Mouse (Mus musculus): ENCODE data around the gene Prdx1. TPM values are rescaled to one million over a fixed set of nuclear protein-coding genes. Genes with fewer than 3 reads are reported as not detected.
A peak's percentile ranks its signal among the peaks of the same experiment; 100 is the strongest.

Prdx1 gene
- total and polyA plus RNA-seq, 2 experiments, result 376 to 925 TPM

- peaks cover 36% of the 10 kb centered on the region for H3K79me2 ChIP-seq (ENCODE audit: control insufficient read depth, insufficient read depth, low read length)
- H3K36me3 ChIP-seq (ENCODE audit: control insufficient read depth, insufficient read depth, low read length), result peaks cover 13% of the 10 kb centered on the region
- TF ChIP-seq CTCF (IDR thresholded peaks at IDR 0.05; ENCODE audit: low read depth, low read length), result no peak
- TF ChIP-seq POLR2A (IDR thresholded peaks at IDR 0.05; ENCODE audit: extremely low read depth, insufficient read depth, low read length), result no peak
- WGBS, result 3% methylated on average over 5 of the region's 5 CpGs
- DNase-seq (ENCODE audit: extremely low read depth, low read depth, low spot score), result peak; percentile 72
- peak overlapping the region; percentile 79 for H3K4me3 ChIP-seq (ENCODE audit: insufficient read depth, low read depth, low read length)
- peak overlapping the region; percentile 89 for H3K9ac ChIP-seq (ENCODE audit: low read depth, low read length)
- peaks cover 30% of the 10 kb centered on the region for H3K4me1 ChIP-seq (ENCODE audit: control insufficient read depth, insufficient read depth, low read length)
- no peaks in the 10 kb centered on the region for H3K27me3 ChIP-seq (ENCODE audit: control insufficient read depth, insufficient read depth, low read length)
- peak overlapping the region; percentile 96 for H3K27ac ChIP-seq (replicated peaks; ENCODE audit: insufficient read depth, low read depth, low read length)
Observed at GRCm38 (mm10) chr4:116650365-116650764, 35.0 kb upstream of the Prdx1 start.

- peaks cover 29% of the 10 kb centered on the region for H3K4me1 ChIP-seq (ENCODE audit: control insufficient read depth, insufficient read depth, low read length)
- peak within 1 kb of the TSS; percentile 96 for H3K27ac ChIP-seq (replicated peaks; ENCODE audit: insufficient read depth, low read depth, low read length)
- under 1% methylated on average over 39 of the region's 39 CpGs for WGBS
- no peak for TF ChIP-seq CTCF (IDR thresholded peaks at IDR 0.05; ENCODE audit: low read depth, low read length)
- TF ChIP-seq POLR2A (IDR thresholded peaks at IDR 0.05; ENCODE audit: extremely low read depth, insufficient read depth, low read length), result peak; percentile 78
- peak within 1 kb of the TSS; percentile 89 for H3K9ac ChIP-seq (ENCODE audit: low read depth, low read length)
- peak within 1 kb of the TSS; percentile 79 for H3K4me3 ChIP-seq (ENCODE audit: insufficient read depth, low read depth, low read length)
- peaks cover 13% of the 10 kb centered on the region for H3K36me3 ChIP-seq (ENCODE audit: control insufficient read depth, insufficient read depth, low read length)
- DNase-seq (ENCODE audit: extremely low read depth, low read depth, low spot score), result peak; percentile 83
- H3K27me3 ChIP-seq (ENCODE audit: control insufficient read depth, insufficient read depth, low read length), result no peaks in the 10 kb centered on the region
- peaks cover 31% of the 10 kb centered on the region for H3K79me2 ChIP-seq (ENCODE audit: control insufficient read depth, insufficient read depth, low read length)
Observed at GRCm38 (mm10) chr4:116650924-116651796, 34.2 kb upstream of the Prdx1 start, which contains the start of gene Akr1a1. Akr1a1 (minus strand) TSS chr4:116651680.

- WGBS, result 4% methylated on average over 6 of the region's 6 CpGs
- Histone ChIP-seq H3K27ac (replicated peaks; ENCODE audit: insufficient read depth, low read depth, low read length) (peak overlapping the region; percentile 96), H3K4me1 (ENCODE audit: control insufficient read depth, insufficient read depth, low read length) (peaks cover 28% of the 10 kb centered on the region)
Observed at GRCm38 (mm10) chr4:116651797-116652135, 33.6 kb upstream of the Prdx1 start.

GRCm38 (mm10) chr4:116653228-116653627, 32.1 kb upstream of the Prdx1 start:
- no peak overlapping the region for H3K27ac ChIP-seq (replicated peaks; ENCODE audit: insufficient read depth, low read depth, low read length)
- 89% methylated on average over 6 of the region's 6 CpGs for WGBS
- H3K79me2 ChIP-seq (ENCODE audit: control insufficient read depth, insufficient read depth, low read length), result peaks cover 20% of the 10 kb centered on the region
- H3K4me1 ChIP-seq (ENCODE audit: control insufficient read depth, insufficient read depth, low read length), result peaks cover 22% of the 10 kb centered on the region
- no peak overlapping the region for H3K4me3 ChIP-seq (ENCODE audit: insufficient read depth, low read depth, low read length)
- H3K27me3 ChIP-seq (ENCODE audit: control insufficient read depth, insufficient read depth, low read length), result no peaks in the 10 kb centered on the region
- TF ChIP-seq POLR2A (IDR thresholded peaks at IDR 0.05; ENCODE audit: extremely low read depth, insufficient read depth, low read length) (no peak), CTCF (IDR thresholded peaks at IDR 0.05; ENCODE audit: low read depth, low read length) (no peak)
- H3K9ac ChIP-seq (ENCODE audit: low read depth, low read length), result no peak overlapping the region
- DNase-seq (ENCODE audit: extremely low read depth, low read depth, low spot score), result no peak
- peaks cover 2% of the 10 kb centered on the region; the same call in 1 of the 2 replicates for H3K36me3 ChIP-seq (ENCODE audit: control insufficient read depth, insufficient read depth, low read length)

More at GRCm38 (mm10) chr4:116651797-116652135, 33.6 kb upstream of the Prdx1 start:
- no peak for TF ChIP-seq CTCF (IDR thresholded peaks at IDR 0.05; ENCODE audit: low read depth, low read length)
- no peak for TF ChIP-seq POLR2A (IDR thresholded peaks at IDR 0.05; ENCODE audit: extremely low read depth, insufficient read depth, low read length)
- Histone ChIP-seq H3K79me2 (ENCODE audit: control insufficient read depth, insufficient read depth, low read length) (peaks cover 28% of the 10 kb centered on the region), H3K4me3 (ENCODE audit: insufficient read depth, low read depth, low read length) (peak overlapping the region; percentile 79), H3K27me3 (ENCODE audit: control insufficient read depth, insufficient read depth, low read length) (no peaks in the 10 kb centered on the region), H3K9ac (ENCODE audit: low read depth, low read length) (peak overlapping the region; percentile 39), H3K36me3 (ENCODE audit: control insufficient read depth, insufficient read depth, low read length) (peaks cover 13% of the 10 kb centered on the region)
- DNase-seq (ENCODE audit: extremely low read depth, low read depth, low spot score), result no peak

- peak; percentile 87 for DNase-seq (ENCODE audit: extremely low read depth, low read depth, low spot score)
- peak overlapping the region; percentile 61 for H3K27ac ChIP-seq (replicated peaks; ENCODE audit: insufficient read depth, low read depth, low read length)
Observed at GRCm38 (mm10) chr4:116655100-116655499, 30.2 kb upstream of the Prdx1 start.

GRCm38 (mm10) chr4:116655658-116656057, 29.7 kb upstream of the Prdx1 start:
- TF ChIP-seq POLR2A (IDR thresholded peaks at IDR 0.05; ENCODE audit: extremely low read depth, insufficient read depth, low read length), result no peak
- no peak for TF ChIP-seq CTCF (IDR thresholded peaks at IDR 0.05; ENCODE audit: low read depth, low read length)
- Histone ChIP-seq H3K9ac (ENCODE audit: low read depth, low read length) (no peak overlapping the region), H3K4me1 (ENCODE audit: control insufficient read depth, insufficient read depth, low read length) (peaks cover 22% of the 10 kb centered on the region), H3K4me3 (ENCODE audit: insufficient read depth, low read depth, low read length) (no peak overlapping the region), H3K79me2 (ENCODE audit: control insufficient read depth, insufficient read depth, low read length) (peaks cover 6% of the 10 kb centered on the region; the same call in 1 of the 2 replicates), H3K27me3 (ENCODE audit: control insufficient read depth, insufficient read depth, low read length) (no peaks in the 10 kb centered on the region), H3K27ac (replicated peaks; ENCODE audit: insufficient read depth, low read depth, low read length) (peak overlapping the region; percentile 79), H3K36me3 (ENCODE audit: control insufficient read depth, insufficient read depth, low read length) (no peaks in the 10 kb centered on the region)
- WGBS, result 52% methylated on average over 3 of the region's 3 CpGs
- DNase-seq (ENCODE audit: extremely low read depth, low read depth, low spot score), result no peak

More at GRCm38 (mm10) chr4:116655100-116655499, 30.2 kb upstream of the Prdx1 start:
- Histone ChIP-seq H3K36me3 (ENCODE audit: control insufficient read depth, insufficient read depth, low read length) (no peaks in the 10 kb centered on the region), H3K79me2 (ENCODE audit: control insufficient read depth, insufficient read depth, low read length) (peaks cover 9% of the 10 kb centered on the region), H3K4me1 (ENCODE audit: control insufficient read depth, insufficient read depth, low read length) (peaks cover 20% of the 10 kb centered on the region), H3K4me3 (ENCODE audit: insufficient read depth, low read depth, low read length) (no peak overlapping the region), H3K27me3 (ENCODE audit: control insufficient read depth, insufficient read depth, low read length) (no peaks in the 10 kb centered on the region), H3K9ac (ENCODE audit: low read depth, low read length) (no peak overlapping the region)
- TF ChIP-seq POLR2A (IDR thresholded peaks at IDR 0.05; ENCODE audit: extremely low read depth, insufficient read depth, low read length) (no peak), CTCF (IDR thresholded peaks at IDR 0.05; ENCODE audit: low read depth, low read length) (no peak)
- WGBS, result 10% methylated on average over 2 of the region's 2 CpGs
